Mouse (Mus musculus): ENCODE results near the gene Tor2a.

DNA sequence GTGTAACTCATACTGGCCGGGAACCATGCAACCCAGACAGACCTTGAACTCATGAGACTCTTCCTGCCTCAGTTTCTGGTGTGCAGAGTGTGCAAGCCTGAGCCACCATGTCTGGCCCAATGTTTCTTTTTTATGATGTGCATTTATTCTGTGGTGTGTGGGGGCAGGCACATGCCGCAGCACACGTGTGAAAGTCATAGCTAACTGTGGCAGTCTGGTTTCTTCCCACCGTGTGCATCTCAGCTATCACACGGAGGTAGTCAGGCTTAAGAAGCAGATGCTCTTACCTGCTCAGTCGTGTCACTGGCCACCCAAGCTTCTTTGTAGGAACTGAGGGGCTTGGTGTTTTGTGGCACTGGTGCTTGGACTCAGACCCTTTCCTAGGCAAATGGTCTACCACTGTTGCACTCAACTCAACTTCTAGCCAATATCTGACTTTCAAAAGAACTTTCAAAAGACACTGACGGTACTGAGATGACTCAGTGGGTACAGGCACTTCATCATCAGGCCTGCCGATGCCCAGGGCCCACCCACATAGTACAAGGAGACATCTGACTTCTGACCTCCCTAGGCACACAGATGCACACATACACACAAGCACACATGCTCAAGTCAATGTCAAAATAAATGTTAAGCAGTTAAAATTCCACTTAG is 15.7 kb downstream of the Tor2a start:
- TF ChIP-seq POLR2A (IDR thresholded peaks at IDR 0.05; ENCODE audit: borderline replicate concordance, insufficient read depth, low read length) (no peak), CTCF (IDR thresholded peaks at IDR 0.05; ENCODE audit: borderline replicate concordance, insufficient read depth, low read depth, low read length) (no peak)

Measured in cerebellum, adult 2 months (tissue).